Mouse (Mus musculus) NIH3T3 (cell line): ENCODE data around the gene Nrbp1.
A peak's percentile ranks its signal among the peaks of the same experiment; 100 is the strongest.
"Not testable (repeated sequence)": the region's sequence is repeated elsewhere in the genome, so short reads cannot be mapped to it uniquely, and the experiment has no call there.

Source experiments
- DNase-seq: peaks from one replicate; pipeline ENCODE4 v3.0.0-alpha.2; 2012; ENCODE audit warnings: low read depth

Gene Nrbp1

DNA sequence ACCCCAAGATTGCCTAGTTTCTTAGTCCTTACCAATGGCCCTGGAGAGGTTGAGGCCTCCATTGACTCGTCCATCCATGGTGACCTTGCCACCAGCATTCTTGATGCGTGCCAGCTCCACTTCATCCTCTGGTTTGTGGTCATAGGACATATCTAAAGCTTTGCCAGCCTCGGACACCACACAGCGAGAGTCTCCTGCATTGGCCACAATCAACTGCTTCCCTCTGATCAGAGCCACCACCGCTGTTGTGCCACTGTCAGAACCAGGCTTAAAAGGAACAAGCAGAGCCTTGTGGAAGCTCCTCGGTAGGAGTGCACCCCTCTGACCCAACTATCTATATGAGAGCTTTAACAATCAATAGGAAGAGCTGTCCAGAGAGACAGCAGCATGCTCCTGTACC, 36.2 kb upstream of the Nrbp1 start:
- no peak for DNase-seq

DNA sequence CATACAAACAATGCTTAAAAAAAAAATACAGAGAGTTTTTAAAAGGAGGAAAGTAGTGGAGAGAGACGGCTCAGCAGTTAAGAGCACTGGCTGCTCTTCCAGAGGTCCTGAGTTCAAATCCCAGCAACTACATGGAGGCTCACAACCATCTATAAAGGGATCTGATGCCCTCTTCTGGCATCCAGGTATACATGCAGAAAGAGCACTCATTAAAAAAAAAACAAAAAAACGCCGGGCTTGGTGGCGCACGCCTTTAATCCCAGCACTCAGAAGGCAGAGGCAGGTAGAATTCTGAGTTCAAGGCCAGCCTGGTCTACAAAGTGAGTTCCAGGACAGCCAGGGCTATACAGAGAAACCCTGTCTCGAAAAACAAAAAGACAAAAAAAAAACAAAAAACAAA, 24.1 kb upstream of the Nrbp1 start:
- not testable (repeated sequence) for DNase-seq

DNA sequence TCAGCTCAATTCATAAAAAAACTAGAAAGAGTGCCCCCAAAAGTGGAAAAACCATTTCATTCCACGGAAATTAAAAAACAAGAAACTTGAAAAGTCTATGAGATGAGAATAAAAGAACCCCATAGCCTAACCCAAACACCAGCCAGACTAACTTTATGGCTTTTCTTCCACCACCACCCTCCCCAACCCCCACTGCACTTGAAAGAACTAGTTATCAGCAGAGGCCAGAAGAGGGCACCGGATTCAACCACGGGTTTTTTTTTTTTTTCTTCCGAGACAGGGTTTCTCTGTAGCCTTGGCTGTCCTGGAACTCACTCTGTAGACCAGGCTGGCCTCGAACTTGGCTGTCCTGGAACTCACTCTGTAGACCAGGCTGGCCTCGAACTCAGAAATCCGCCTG, 22.4 kb upstream of the Nrbp1 start:
- DNase-seq: no peak

DNA sequence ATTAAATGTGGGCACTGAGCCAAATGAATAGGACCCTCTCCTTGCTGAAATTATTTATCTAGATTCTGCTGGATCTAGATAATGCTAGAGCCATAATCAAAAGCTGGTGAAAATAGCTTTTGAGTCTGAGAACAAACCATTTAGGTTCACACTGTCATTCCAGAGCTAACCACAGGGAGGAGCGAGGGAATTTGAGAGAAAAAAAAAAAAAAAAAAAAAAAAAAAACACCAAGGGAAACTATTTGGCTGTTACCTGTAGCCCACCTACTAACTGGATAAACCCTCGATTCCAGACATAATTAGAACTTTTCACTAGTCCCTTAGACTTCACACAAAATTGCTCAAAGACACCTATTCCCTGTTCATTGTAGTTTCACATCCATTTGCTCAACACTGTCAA, 21.6 kb upstream of the Nrbp1 start:
- peak; percentile 70 for DNase-seq

DNA sequence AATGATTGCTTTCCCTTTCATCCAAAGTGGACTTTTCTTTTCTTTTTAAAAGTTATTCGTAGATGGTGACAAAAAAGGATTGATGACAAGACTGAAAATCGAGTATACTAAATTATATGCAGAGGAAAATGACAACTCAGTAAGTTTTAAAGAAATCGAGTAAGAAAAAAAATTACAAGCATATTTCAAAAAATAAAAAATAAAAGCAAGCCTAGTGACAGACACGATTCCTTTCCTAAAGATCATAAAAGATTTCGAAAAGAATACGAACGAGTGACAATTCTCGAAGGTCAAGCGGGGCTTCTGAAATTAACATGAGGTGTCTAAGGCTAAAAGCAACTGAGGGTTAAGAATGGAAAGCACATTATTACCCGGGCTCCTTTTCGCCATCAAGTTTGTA, 21.2 kb upstream of the Nrbp1 start:
- no peak for DNase-seq

DNA sequence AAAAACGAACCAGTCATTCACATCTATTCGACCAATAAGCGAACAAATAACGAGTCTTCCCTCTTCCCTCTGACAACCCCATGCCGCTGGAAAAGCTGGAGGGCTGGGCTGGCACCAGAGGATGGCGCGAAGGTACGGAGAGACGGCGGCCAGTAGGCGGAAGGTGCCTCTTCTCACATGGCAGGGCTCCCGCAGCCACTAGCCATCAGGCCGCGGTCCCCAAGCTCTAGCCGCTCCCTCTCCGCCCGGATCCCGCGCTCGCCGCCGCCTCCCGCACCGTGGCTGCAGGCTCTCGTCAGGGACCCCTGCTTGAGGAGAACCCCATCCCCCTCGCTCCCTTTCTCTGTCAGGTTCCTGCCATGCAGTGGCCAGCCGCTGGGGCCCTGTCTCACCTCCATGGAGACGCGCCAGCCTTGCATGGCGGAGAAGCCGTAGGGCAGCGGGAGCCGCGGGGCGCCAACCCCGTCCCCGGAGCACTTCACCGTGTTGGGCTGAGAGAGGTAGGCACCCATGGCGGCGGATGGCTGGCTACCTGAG, 20.7 kb upstream of the Nrbp1 start:
- DNase-seq: peak; percentile 62

DNA sequence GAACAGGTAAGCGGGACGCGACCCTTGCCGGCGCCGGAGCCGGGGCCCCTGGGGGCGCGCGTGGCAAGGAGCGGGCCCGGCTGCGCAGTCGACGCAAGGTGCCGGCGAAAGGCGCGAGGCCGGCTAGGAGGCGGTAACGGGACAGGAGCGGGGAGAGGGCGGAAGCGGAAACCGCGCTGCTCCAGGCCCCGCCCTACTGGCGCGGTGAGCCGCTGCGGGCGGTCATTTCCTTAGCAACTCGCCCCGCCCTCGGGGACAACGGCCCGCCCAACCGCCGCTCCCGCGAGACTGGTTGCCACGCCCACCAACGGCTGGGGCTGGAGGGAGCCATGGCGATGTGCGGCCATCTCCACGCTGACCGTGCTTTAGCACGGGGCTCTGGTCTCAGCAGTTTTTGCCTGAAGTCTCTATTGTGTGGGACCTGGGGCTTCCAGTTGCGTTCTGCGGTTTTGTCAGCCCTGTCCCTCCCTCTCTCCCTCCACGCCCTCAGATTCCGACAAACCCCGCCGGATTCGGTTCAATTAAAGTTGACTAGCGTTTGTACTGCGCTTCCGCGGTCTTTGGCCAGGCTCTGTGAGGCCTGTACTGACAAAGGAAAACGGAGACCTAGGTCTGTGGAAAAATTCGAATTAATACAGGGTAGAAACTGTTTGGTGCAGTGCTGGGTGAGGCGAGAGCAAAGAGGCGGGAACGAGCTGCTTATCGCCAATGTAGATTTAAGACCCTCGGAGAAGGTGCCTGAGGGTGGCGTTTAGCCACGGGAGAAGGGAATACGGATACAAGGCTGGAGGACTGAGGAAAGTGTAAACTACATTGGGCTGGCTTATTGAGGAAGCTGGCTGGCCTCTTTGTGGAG, 20.0 kb upstream of the Nrbp1 start, which contains the start of gene Ppm1g:
Gene Ppm1g (minus strand): TSS at position 240 of the 856 bp plus-strand sequence.
- peak; percentile 99 for DNase-seq

DNA sequence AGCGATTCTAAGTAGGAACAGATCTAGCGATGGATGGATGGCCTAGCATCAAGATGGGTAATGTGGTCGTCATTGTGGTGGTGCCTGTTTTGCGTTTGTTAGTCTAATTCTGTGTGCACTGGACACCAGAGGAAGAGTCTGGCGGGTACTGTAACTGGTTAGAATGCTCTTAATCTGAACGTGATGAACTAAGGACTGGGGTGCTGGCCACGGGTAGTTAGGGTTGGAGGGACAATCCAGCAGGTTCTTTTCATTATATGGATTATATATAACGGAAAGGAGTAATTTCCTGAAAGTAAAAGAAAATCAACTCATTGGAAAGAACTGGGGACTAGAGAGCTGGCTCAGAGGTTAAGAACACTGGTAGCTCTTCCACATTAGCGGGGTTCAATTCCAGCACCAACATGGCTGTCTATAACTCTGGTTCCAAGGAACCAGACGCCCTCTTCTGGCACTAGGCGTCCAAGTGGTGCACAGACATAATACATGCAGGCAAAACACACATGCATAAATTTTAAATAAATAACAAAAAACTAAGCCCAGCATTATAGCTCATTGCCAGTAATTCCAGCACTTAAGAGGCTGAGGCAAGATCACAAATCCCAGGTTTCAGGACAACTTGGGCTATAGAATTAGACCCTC, 19.2 kb upstream of the Nrbp1 start:
- DNase-seq: peak; percentile 91

DNA sequence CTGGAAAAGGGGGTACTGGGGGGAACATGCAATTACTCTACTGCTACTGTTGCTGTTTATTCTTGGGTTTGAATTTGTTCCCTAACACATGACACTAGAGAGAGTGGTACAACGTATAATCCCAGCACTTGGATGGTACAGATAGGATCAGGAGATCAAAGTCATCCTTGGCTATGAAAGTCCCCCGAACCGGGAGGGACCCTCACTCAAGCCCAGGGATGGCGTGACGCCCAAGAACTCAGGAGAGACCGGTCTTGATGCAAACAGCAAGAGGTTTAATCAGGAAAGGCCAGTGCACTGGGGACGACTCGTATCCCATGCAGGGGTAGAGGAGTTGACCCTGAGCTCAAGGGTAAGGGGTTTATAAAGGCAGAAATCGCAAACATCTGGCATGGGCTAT, 18.0 kb upstream of the Nrbp1 start:
- DNase-seq: no peak

DNA sequence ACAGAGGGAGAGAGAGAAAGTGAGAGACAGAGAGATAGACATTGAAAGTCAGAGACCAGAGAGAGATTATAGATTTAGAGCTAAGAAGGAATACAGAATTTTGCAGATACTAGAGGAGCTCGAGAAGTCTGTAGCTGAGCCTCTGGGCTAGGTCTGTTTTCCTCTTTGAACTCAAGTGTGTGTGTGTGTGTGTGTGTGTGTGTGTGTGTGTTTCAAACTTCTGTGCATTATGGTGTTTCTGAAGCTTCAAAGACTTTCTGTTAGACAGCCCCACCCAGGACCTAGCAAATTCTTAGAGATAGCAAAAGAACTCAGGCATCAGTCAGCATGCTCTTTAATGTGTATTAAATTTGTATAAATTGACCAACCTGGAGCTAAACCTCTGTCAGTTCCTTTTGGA, 14.0 kb upstream of the Nrbp1 start:
- no peak for DNase-seq

DNA sequence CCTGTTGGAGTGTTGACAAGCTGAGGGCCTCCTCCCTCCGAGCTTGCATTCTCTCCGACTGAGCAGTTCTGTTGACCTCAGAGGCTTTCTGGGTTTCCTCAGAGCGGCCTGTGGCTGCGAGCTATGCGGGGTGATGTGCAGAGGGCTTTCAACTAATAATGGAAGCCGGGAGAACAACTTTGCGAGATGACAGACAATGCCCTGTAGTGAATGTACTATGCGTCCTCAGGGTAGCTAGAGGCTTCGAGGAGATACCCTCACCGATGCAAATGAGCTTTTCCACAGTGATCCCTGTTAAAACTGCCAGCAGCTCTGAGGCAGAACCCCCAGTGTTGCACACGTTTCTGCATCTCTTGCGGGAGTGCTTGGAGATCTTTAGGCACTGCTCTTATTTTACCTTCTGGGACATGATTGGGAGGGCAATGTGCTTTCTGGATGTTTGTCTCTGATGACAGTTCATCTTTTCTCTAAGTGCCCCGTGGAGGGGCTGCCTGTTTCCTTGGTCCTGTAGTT, 914 bp downstream of the Nrbp1 start:
- no peak for DNase-seq

DNA sequence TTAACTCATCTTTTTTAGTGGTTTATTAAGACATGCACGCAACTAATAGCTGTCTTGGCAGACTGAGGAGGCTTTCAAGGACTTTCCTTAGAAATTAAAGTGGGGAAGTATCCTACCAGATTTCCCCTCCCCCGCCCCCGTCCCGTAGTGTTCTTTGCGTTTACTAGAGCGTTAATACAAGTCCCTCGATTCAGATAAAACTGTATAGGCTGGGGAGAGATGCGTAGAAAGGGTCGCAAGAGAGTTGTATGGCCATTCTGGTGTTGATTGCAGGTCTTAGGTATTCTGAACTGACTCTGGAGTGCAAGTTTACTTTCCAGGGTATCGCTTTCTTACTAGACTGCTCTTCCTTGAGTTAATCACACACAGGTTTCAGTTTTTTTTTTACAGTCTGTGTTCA, 1.5 kb downstream of the Nrbp1 start:
- no peak for DNase-seq

DNA sequence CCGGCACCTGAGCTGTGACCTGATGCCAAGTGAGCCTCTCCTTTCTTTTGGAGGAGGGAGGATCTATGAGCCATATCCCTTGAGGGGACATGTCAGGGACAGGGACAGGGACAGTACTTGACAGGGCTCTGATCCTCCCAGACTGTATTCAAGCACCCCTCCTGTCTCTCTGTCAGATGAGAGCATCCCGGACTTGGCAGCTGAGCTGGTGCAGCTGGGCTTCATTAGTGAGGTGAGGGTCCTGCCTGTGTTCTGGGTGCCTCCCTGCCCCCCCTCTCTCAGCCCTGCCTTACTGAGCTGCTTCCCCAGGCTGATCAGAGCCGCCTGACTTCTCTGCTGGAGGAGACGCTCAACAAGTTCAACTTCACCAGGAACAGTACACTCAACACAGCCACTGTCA, 10.1 kb downstream of the Nrbp1 start:
- no peak for DNase-seq

DNA sequence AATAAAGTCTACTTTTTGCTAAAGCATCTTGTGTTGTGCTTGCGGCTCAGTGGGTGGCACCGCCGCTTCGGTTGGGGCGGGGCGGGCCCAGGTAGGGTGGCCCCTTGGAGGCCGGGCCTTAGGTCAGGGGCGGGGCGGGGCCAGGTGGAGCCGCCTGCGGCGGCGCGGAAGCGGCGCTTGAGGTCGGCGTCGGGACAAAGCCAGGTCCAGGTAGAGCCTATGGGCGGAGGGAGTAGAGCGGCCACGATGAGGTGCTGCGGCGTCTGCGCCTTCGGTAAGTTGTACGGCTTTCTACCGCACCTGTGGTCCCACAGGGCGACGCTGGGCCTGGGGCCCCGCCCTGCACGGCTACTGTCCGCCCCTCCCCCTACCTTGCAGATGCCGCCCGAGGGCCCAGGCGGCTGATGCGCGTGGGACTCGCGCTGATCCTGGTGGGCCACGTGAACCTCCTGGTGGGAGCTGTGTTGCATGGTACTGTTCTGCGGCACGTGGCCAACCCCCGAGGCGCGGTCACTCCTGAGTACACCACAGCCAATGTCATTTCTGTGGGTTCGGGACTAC, 11.0 kb downstream of the Nrbp1 start, which contains the start of gene Krtcap3:
Gene Krtcap3 (plus strand): TSS at position 151 of the 561 bp plus-strand sequence.
- DNase-seq: no peak

DNA sequence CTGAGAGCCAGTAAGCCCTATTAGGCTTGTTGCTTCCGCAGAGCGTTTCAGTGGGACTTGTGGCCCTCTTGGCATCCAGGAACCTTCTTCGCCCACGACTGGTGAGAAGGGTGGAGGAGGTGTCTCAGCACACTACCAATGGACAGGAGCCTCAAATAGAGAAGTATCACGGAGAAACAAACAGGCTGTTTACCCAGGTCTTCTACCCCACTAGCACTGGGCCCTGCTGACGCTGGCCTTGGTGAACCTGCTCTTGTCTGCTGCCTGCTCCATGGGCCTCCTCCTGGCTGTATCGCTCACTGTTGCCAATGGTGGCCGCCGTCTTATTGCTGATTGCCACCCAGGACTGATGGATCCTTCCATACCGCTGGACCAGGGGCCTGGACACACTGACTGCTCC, 11.5 kb downstream of the Nrbp1 start:
- no peak for DNase-seq

DNA sequence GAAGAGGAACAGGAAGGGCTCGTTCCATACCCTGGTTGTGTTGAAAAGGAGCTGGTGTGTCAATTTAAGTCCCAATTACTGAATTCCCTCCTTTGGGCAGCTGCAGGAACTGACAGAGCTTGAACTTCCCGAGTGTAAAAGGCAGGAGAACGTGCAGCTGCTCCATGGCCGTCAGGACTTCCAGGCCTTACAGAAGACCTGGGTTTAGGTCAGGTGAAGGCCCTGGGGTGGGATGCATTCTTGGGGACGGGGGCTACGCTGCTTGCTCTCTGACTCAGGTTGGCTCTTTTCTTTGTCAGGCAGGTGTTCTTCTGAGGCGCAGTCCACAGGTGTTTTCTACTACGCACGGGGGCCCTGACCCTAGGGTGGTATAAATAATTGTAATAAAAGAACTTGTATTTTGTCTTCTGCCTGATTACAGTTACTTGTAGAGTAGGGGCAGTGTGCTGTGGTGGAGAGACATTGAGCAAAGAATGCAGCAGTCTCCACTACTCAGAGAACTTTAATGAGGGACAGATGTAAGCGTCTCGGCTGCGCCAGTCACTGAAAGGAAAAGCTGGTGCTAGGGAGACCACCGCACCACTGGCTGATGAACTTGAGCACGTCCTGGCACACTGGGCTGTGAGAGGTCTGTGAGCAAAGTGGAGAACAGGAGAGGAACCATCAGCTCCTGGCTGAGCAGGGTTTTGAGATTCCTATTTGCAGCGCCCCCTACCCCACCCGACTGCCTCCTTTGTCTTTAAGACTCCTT, 12.3 kb downstream of the Nrbp1 start:
- no peak for DNase-seq

DNA sequence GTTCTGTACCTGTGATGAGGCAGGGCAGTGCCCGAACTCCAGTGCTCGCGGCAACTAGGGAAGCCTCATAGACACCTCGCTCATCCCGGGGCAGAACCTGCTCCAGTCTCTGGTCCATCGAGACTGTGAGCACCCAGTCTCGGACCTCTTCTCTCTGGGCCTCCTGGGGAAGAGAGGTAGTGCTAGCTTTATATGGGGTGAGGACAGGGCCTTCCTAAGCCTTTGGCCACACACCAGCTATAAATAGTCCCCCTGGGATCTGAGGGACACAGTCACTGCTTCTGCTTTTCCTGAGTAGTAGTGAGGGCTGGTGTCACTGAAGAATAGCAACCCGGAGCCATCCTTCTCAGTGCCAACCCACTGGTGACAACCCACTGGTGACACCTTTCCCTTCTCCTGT, 13.1 kb downstream of the Nrbp1 start:
- no peak for DNase-seq

DNA sequence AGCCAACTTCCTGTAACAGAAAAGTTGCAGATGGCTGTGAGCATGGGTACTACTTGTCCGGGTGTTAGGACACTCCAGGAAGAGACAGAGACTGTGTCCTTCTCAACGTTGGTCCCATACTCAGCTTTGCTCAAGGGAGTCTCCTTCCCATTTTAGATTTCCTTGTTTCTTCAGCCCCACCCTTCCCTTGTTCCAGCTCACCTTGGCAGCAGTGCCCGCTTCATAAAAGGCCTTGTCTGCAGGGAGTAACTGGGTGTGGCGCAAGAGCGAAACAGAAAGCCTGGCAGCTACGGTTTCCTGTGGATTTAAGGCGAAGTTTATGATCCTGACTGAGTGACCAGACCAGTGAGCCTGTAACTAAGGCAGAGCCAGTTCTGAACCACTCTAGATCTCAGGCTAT, 13.8 kb downstream of the Nrbp1 start:
- DNase-seq: no peak

DNA sequence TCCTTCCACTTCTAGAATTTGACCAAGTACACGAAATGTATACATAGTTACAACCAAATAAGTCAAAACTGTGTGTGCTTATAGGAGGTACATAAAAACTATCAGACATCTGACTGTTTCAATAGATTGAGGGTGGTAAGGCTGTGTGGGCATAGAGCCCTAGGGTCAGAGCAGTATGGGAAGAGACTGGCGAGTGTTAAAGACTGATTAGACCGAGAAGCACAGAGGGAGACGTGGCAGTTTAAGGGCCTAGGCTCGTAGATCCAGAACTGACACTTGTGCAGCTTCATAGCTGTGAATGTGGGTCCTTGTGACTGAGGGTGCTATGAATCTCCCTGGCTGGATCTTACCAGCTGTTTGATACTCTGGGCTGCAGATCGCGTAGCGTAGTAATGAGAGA, 14.2 kb downstream of the Nrbp1 start:
- DNase-seq: no peak

DNA sequence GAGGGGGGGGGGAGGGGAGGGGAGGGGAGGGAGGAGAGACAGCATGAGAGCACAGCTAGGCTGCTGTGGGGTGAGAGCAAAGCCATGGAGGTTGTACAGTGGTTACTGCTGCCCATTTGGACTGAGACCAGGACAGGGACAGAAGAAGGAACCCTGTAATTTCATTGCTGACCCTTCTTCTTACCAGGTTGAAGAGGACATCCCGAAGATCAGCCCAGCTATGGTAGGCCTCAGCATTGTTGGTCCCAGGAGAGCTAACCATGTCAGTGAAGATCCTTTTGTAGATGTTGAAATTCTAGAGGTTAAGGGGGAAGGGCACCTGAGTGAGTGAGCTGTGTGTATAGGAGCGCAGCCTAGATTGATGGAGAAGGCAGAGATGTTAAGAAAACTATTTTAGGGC, 14.7 kb downstream of the Nrbp1 start:
- DNase-seq: no peak

DNA sequence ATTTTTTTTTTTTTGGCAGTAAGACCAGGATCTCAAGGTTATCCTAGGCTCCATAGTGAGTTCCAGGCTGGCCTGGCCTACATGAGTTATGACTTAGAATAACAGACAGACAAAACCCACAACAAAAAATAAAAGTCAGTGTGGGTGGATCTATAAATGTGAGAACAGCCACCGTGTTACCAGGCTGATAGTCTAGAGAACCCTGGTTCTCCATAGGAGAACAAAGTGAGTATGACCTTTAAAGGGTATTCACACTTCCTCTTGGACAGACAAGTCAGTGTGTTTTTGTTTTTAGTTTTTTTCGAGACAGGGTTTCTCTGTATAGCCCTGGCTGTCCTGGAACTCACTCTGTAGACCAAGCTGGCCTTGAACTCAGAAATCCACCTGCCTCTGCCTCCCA, 15.3 kb downstream of the Nrbp1 start:
- no peak for DNase-seq

DNA sequence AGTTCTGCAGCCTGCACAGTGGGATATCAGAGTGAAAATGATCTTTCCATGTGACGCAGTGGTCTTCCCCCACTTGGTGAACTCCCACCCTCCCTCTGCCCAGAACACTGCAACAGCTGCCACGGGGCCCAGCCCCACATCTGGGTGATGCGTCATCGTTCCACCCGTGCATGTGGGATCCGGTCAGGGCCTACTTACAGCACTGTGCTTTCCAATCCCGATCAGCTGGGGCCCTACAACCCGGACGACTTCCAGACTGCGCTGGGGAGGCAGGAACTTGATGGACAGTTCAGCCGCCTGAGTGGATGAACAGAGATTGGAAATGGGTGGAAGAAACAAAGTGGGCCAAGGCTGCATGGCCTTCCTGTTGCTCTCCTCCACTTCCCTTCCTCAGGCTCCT, 17.0 kb downstream of the Nrbp1 start:
- DNase-seq: no peak
